Mouse (Mus musculus) adrenal gland, postnatal 36 days (tissue): ENCODE data around the gene Fubp1. TPM values are rescaled to one million over a fixed set of nuclear protein-coding genes. Genes with fewer than 3 reads are reported as not detected.

ENCODE experiments used
- DNase-seq, 2 experiments: peaks; one replicate each; pipeline ENCODE4 v3.0.0; 2021; ENCODE audit warnings: mixed read lengths in 1 of 2
- total RNA-seq, 2 experiments: library from RNA; stranded (reverse); gene quantifications; 2 replicates each; pipeline ENCODE4 v1.2.3; 2021

Gene Fubp1
- total RNA-seq, 2 experiments from 2014 or later, result 117 to 140 TPM

DNA sequence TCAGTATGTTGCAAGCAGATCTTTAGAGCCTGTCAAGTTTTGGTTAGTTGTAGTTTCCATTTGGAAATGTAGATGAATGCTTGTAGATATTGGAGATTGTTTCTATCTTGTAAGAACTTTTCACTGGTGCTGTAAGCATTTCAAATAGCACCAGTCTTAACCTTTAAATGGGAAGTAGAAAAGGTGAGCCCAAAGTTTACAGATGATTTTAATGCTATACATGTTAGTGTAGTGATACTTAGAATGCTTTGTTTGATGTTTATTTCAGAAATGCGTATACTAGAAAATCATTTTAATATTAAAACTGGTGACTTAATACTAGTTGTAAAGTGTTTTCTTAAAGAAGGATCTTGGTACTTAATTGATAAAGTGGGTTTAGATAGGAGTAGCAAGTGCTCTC is 25.6 kb downstream of the Fubp1 start:
- no peak for DNase-seq

DNA sequence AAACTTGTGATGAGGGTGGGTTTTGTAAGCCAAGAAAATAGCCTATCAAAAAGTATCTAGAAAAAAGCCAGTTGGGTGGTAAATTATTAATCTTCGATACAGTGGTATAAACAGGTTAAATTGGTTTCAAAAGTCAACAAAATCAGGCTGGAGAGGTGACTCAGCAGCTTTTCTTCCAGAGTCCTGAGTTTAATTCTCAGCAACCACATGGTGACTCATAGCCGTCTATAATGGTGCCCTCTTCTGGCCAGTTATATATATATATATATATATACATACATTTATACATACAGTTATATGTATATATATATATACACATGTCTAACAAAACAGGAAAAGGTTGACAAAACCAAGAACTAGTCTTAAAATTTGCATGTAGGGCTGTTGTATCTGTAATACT is 28.6 kb downstream of the Fubp1 start:
- peak in 1 of 2 experiments; percentile 23 for DNase-seq

DNA sequence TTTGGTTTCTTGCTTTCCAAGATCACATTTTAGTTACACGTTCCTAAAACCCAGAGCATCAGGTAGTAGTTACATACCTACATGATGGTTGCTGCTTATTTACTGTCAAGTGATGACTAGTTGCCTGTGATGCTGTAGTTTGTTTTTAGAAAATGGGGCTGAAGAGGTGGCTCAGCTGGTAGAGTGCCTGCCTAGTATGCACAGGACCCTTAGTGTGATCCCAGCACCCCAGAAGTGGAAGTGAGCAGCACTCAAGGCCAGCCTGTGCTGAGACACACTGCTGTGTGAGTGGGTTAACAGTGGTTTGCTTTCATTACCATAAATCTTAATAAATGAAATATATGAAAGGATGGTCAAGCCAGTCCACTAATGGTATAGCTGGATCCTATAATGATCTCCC is 29.4 kb downstream of the Fubp1 start:
- DNase-seq, result no peak

DNA sequence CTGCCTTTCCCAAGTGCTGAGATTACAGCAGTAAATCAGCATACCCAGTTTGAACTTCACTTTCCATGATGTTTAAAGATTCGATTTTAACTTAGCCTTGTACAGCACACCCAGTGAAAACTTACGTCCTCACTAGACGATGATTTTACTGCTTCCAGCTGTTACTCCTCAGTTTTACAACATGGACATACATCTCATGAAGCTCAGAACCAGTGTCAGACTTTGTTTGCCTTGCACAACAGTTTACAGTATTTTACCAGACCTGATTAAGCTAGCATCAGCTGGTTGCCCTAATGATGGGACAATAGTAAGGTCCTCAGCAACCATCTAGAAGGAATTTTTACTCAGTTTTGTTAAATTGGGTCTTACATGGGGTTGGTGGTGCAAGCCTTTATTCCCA is 30.9 kb downstream of the Fubp1 start:
- no peak for DNase-seq

DNA sequence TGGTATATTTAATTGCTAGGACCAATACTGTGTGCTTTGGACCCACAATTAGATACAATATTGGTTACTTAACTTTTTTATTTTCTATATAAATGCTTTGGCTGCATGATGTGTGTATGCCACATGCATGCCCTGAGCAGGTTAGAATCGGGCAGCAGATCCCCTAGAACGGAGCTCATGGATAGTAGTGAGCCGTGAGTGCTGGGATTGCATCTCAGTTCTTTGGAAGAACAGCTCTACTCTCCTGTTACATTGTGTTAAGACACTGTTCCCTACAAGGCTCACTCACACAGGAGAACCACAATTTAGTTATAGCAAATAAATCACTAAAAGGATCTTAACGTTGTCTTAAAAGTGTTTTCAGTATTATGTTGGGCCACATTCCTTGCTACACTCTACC is 33.1 kb downstream of the Fubp1 start:
- no peak for DNase-seq

DNA sequence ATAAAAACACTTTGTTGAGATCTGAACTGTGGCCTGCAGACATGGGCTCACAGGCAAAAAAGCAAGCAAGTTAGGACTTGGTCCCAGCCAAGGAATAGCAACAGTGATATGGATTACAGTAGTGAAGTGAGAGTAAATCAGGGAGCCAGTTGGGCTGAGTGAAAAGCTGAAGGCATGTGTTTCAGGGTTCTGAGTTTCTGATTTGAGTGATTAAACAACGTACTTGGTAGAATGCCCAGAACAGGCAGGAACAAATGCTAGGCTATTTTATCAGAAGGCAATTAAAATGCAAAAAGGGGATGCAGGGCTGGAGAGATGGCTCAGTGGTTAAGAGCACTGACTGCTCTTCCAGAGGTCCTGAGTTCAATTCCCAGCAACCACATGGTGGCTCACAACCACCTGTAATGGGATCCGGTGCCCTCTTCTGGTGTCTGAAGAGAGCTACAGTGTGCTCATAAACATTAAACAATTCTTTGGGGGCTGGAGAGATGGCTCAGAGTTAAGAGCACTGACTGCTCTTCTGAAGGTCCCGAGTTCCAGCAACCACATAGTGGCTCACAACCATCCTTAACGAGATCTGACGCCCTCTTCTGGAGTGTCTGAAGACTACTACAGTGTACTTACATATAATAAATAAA is 35.2 kb downstream of the Fubp1 start:
- no peak for DNase-seq

DNA sequence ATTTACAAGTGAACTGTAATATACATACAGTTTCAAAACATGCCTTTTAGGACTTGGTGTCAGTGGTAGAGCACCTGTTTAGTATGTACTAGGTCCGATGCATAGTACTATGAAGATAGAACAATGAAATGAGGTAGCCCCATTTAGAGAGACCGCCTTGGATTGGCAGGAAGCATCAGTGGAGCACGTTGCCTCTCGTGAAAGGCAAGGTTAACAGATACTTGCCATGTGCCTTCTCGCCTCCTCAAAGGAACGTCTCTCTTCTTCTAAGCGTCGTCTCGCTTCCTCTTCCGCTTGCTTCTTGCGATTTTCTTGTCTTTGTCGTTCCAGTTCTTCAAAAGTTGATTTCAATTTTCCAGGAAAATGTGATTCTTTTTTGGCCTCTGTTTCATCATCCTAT is 37.5 kb downstream of the Fubp1 start:
- DNase-seq, result no peak

DNA sequence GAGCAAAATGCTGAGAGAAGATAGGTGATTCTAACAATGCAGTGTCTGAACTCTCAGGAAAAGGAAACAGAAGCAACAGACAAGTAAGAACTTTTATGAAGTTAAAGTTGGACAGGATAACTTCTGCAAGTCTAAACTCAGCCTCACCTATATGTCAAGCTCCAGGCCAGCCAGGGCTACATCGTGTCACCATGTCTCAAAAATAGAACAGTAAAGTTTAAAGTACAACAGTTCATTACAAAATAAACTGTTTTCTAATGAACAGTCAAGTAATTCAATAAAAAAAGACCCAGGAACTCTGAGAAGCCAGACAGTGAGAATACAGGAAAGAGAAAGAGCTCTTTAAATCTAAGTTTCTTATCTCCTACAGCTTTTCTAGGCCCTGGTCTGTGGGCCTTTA is 40.3 kb downstream of the Fubp1 start:
- DNase-seq, result no peak

DNA sequence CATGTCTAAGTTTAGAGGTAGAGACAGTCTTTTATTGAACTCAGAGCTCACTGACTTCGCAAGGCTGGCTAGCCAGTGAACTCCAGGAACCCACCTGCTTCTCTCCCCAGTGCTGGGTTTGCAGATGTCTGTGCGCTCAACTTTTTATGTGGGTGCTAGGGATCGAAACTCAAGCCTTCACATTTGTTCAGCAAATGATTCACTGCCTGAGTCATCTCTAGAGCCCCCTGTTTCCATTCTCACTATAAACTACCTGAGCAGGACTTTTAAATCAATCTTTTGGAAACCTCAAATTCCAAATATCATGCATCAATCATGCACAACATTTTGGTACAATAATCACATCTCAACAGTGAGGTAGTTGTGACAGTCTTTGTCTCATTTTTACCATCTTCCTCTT is 47.3 kb downstream of the Fubp1 start:
- no peak for DNase-seq

DNA sequence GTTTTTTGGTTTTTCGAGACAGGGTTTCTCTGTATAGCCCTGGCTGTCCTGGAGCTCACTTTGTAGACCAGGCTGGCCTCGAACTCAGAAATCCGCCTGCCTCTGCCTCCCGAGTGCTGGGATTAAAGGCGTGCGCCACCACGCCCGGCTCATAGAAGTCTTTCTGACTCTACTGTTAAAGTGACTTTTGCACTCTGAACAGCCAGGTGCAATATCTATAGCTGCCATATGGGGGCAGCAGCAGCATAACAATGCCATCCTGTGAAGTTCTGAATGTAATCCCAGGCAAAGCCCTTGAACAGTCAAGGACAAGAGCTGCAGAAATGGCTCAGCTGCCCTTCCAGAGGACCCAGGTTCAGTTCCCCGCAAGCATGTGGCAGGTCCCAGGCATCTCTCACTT is 49.2 kb downstream of the Fubp1 start:
- peak; percentile 84 to 87 for DNase-seq

DNA sequence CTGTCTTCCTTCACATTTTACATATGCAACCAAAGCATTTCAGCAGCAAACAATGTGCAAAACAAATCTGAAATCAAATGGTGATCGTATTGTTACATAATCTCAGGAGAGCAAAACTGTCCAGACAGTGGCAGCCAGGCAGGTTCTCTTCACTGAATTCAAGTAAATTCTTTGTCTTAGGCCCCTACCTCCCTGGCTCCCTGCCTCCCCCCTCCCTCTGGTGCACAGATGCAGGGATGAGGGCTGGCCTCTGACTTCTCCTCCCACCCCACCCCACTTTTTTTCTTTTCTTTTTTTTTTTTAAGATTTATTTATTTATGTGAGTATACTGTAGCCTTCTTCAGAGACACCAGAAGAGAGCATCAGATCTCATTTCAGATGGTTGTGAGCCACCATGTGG is 50.1 kb downstream of the Fubp1 start:
- no peak for DNase-seq

DNA sequence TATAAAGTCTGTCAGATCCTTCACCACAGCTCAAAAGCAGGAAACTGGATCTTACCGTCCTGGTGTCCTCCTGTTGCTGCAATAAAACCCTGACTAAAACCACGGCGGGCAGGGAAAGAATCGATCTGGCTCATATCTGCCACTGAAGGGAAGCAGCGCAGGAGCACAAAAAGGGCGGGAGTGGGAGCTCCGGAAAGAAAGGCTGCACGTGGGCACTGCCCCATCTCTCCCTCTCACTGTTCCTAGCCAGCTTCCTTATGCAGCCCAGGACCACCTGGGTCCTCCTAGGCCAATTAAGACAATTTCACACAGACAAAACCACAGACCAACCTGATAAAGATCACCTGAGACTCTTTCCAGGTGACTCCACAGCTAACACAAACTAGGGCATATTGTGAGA is 51.2 kb downstream of the Fubp1 start:
- no peak for DNase-seq

DNA sequence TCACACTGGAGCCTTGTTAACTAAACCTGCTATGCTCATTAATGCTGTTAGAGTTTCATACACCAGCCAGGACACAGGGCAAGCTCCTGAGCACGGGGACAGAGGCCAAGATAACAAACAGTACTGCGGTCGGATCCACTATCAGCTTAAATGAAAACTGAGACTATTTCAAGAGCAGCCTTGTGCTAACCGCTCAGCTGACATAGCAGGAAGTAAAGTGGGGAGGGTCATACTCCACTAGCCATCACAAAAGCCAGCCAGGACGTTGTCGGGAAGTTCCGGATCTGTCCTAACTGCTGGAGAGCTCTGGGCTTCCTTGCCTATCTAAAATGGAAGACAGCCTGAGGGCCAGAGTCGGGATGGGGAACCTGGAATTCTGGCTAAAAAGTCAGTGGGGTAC is 51.7 kb downstream of the Fubp1 start:
- no peak for DNase-seq

DNA sequence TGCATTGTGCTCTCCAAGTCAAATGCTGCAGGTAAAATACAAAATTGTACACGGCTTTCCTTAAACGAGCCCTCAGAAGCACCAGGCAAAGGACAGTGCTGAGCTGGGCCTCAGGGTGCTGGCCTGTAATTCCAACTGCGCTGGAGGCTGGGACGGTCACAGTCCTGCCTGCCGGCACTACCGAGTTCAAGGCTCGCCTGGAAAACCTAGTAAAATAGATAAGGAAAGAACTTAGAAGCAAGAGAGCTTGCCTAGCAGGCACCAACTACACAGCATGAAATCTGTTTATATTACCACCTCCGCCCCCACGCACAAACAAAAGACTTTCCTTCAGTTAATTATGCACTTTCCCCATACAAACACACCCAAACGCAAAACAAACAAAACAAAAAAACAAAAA is 54.2 kb downstream of the Fubp1 start:
- no peak for DNase-seq

DNA sequence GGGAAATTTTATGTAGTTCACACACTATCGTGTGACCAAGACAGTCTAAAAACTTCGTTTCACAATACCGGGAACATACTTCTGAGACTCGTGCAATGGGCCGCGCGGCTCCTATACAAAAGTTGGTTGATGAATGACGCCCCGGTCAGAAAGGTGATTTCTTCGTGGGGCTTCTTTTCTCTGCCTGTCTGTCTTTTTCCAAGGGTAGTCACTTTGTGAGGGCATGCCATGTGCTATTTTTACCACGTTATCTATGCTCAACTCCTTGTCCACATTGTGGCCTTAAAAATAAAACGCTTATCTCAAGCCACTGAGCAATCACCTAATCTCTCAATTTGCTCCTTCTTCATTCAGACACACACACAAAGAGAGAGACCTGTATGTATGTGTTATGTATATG is 54.6 kb downstream of the Fubp1 start:
- no peak for DNase-seq

DNA sequence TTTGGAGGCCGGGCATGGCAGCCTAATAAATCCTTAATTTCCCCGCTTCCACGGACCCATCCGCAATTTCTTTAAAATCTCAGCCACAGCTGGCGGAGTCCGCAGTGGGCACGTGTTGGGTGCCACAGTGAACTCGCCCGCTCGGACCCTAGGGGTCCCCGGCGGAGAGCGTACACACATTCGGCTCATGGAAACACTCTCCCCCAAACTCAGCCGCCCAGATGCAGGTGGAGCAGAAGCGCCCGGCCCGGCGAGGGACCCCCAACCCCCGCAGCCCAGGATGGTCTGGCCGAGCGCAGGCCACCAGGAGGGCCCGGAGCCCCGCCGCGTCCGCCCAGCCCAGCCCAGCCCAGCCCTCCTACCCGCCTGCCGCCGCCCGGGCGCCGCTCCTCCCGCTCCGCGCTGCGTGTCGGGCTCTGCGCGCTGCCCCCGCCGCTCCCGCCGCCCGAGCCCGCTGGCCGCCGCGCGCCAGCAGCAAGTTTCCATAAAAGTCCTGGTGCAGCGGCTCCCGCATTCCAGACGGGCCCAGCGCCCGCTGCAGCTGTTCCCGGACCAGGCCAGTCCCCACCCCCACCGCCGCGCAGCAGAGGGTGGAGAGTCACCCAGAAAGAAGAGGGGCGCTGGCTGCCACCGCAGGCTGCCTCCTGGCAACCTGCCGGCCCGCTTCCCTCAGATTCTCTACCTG is 55.3 kb downstream of the Fubp1 start:
- peak; percentile 65 to 80 for DNase-seq

DNA sequence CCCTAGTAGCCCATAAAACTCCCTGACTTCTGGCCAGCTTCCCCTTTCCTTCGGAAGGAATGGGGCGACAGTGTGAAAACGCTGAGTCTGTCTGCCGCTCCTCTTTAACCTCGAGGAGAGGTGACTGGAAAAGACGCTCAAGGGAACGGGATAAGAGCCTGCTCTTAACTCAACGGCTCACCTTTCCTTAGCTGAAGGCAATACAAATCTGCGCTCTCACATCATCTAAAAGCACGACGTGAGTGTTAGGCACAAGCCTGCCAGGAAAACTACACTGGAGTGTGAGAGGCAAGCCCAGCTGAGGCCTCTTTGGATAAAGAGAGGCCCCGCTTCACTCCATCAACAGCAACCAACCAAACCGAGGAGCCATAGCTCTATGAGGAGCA is 55.8 kb downstream of the Fubp1 start, which contains the start of gene Nexn:
Gene Nexn, minus strand, starts transcription at position 315 of the 386 bp plus-strand sequence.
- no peak for DNase-seq

DNA sequence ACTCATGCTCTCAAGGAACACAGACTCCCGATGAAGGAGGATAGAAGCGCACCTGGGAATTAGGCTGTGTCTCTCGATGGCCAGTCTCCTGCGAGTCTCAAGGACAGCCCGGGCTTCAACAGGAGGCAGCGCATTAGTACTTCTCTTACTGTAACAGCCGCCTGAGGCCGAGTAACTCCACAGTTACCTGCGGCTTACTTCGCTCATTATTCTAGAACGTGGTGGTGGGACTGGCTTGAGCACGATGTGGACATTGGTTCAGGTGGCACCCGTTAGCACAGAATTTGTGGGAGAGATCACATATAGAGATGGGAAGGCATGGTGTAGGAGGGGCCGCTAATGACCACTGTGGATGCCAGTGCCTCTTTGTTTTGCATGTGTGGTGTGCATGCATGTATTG is 57.9 kb downstream of the Fubp1 start:
- no peak for DNase-seq

DNA sequence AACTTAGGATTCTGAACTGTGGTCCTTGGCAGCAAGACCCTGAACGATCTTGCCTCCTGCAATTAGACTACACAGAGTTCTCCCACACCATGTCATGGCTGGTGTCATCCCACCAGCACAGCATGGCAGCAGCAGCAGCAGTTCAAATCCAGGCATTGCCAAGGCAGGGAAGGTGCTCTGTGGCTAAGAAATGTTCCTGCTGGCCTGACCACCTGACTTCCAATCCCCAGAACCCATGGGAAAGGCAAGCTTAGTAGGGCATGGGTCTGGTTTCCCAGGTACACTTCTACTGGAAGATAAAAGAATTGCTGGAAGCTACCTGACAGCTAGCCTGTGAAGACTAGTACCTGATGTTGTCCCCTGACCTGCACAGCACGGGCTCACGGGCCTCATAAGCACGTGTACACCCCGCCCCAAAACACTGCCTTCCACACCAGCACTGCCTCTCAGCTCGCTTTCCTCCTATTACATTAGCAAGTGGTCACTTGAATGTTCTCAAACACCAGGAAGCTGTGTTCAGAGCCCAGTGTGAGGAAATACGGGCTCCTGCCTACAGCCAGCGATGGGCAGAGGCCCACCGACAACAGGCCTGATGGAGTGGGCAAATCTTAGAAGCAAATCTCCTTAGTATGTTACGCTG is 61.0 kb downstream of the Fubp1 start:
- DNase-seq, result no peak

DNA sequence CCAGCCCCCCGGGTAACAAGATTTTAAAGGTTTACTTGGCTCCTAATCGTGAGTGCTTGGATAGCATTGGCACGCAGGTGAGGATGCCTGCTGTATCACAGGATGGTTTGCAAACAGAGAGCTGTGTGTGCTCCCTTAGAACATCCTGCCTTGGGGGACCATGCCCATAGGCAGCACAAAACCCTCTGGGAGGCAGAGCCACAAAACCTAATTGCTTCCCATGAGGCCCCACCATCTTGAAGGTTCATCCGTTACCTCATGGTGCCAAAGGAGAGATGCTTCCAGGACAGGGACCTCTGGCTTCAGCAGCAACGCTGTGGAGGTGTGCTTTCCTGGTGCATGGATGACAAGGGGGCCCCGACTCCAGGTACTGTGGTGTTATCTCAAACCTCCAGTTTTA is 61.7 kb downstream of the Fubp1 start:
- no peak for DNase-seq

DNA sequence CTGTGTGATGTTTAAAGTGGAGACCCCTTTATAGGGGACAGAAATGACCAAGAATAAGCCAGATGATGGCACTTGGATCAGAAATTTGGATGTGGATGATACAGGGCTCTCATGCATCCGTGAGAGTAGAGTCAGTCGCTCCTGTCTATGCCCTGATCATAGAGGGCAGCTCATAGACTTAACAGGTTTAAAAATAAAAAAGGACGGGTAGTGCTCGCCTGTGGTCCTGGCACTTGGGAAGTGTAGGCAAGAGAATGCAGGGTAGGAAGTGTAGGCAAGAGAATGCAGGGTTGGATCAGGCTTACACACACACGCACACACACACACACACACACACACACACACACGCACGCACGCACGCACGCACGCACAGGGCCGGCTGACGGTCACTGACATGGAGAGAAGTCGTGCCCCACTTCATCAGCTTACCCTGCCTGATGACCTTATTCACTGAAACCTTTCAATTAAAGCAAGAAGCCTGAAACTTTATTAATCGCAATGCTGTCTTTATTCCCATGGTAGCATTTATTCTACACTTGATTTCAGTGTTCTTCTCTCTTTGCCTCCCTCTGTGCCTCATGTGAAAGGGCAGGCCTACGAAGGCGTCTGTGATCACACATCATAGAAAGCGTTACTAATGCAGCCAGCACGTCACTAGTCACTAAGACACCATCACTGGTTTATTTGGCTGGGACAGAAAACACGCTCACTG is 62.9 kb downstream of the Fubp1 start:
- no peak for DNase-seq

DNA sequence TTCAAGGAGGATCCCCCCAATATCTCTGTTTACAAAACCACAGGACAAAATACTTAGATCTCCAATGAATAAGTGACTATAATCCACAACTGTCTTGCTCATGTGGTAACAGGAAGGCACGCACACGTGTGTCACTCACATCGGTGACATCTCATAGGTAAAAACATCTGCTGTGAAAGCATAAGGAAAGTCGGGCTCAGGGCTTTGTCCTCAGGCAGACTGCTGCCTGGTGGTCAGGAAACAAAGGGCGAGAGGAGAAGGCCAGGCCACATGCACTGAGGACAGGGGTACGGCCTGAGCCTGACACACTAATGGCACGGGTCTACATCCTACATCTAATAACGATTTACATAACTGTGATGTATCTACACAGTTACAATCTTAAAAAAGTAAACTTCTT is 64.8 kb downstream of the Fubp1 start:
- no peak for DNase-seq

DNA sequence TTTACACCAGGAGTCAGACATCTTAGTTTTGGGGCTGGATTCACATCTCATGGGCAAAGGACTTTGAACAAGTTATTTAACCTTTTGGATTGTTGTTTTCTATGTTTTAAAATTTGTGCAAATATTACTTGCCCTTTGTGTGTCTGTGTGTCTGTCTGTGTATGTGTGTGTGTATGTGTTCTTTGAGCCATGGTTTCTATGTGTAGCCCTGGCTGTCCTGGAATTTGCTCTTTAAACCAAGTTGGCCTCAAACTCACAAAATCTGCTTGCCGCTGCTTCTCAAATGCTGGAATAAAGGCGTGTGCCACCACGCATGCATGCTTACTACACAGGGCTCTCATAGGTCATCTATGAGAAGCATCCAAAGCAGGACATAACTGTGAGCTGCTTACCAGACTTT is 66.7 kb downstream of the Fubp1 start:
- no peak for DNase-seq
